Mouse (Mus musculus) small intestine, adult 2 months (tissue): ENCODE data around the gene Gucy2c.

Experiments used
- CTCF ChIP-seq: fragments of 200-500 bp; IDR thresholded peaks from 2 replicates; pipeline ENCODE4 v1.5.1; 2012; ENCODE audit warnings: low read depth, mild to moderate bottlenecking, control low read depth, inconsistent platforms, low read length, moderate library complexity, mixed read lengths; ENCODE audit not compliant: insufficient replicate concordance, insufficient read length; ENCODE audit errors: extremely low read depth
- POLR2A ChIP-seq: fragments of 200-500 bp; IDR thresholded peaks from 2 replicates; pipeline ENCODE4 v1.6.1; 2012; ENCODE audit warnings: low read depth, mild to moderate bottlenecking, control low read depth, inconsistent platforms, low read length, moderate library complexity

DNA sequence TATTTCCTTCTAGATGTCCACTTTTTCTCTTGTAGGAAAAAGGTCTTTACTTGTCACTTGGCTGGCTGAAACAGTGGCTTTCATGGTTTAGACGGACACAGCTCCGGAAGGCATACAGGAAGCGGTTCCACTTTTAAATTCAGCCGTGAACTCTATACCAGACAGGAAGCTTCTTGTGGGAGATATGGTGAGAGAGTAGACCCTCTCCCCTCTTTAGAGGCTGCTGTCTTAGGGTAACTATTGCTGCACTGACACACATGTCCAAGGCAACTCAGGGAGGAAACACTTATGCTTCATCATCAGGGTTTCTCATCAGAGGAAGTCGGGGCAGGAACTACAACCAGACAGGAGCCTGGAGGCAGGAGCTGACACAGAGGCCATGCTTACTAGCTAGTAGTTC is 36.0 kb downstream of the Gucy2c start:
- TF ChIP-seq POLR2A, result no peak
- TF ChIP-seq CTCF, result no peak
